Comparison of ENCODE assay signal across 24 mouse cellular contexts in the genomic region with DNA sequence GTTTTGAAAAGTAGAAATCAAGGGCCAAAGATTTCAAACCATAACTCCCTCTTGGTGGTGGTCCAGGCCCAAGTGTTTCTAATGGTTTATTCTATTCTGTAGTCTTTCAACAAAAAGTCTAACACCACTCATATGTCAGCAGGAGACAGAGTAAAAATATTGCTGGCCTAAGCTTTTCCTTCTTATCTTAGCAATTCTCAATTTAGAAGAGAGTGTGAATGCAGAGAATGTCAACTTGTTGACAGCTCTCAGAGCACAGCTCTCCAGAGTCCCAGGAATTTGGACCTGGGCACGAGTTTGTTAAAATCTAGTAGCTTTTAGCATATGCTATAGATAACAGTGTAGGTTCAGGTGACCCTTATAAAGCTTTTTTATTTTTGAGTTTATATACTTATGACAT.
DNase-seq lines count a peak whose midpoint lies in the region; ATAC-seq and TF ChIP-seq lines count a peak whose summit lies in the region.
"Had no signal": no experiment of that assay in that cellular context is flagged by ENCODE, and none has a peak within 500 bp of the region (broad histone marks: within the 10 kb centered on the region; RNA-seq: fewer than 3 reads in every experiment).

No protein-coding gene starts in this region.

- no peaks in the 10 kb centered on the region for H3K9me3 ChIP-seq in lung, embryonic 14.5 days (ENCODE audit: low read depth, low read length)
- no peaks in the 10 kb centered on the region for H3K9me3 ChIP-seq in heart, embryonic 16.5 days (replicated peaks; ENCODE audit: control insufficient read depth, low read length)
- H3K9me3 ChIP-seq: embryonic facial prominence, embryonic 15.5 days; forebrain, embryonic 10.5 days; hindbrain, embryonic 10.5 days; intestine, embryonic 15.5 days had no signal

- no peak overlapping the region for H3K9ac ChIP-seq in lung, embryonic 14.5 days
- H3K9ac ChIP-seq in heart, embryonic 16.5 days (ENCODE audit: low read length) = no peak overlapping the region
- H3K9ac ChIP-seq: embryonic facial prominence, embryonic 15.5 days; hindbrain, embryonic 14.5 days; intestine, embryonic 15.5 days had no signal

- H3K4me3 ChIP-seq in lung, embryonic 14.5 days (ENCODE audit: low read depth, low read length) = no peak overlapping the region
- no peak overlapping the region for H3K4me3 ChIP-seq in heart, embryonic 16.5 days (ENCODE audit: low read length)
- H3K4me3 ChIP-seq: embryonic facial prominence, embryonic 15.5 days; erythroblast, embryonic 14.5 days; forebrain, embryonic 10.5 days; hindbrain, embryonic 10.5 days; intestine, embryonic 15.5 days had no signal

- no peak overlapping the region for H3K27ac ChIP-seq in lung, embryonic 14.5 days (ENCODE audit: low read depth)
- peak overlapping the region; percentile 55 for H3K27ac ChIP-seq in heart, embryonic 16.5 days (ENCODE audit: low read length)
- H3K27ac ChIP-seq: embryonic facial prominence, embryonic 15.5 days; forebrain, embryonic 10.5 days; hindbrain, embryonic 10.5 days; hindbrain, embryonic 14.5 days; intestine, embryonic 15.5 days had no signal

- no peaks in the 10 kb centered on the region for H3K36me3 ChIP-seq in lung, embryonic 14.5 days (ENCODE audit: insufficient read depth)
- no peaks in the 10 kb centered on the region for H3K36me3 ChIP-seq in heart, embryonic 16.5 days (ENCODE audit: control insufficient read depth, insufficient read depth)
- H3K36me3 ChIP-seq: intestine, embryonic 15.5 days had no signal

- 25% methylated on average over 1 of the region's 1 CpGs for whole genome bisulfite sequencing in lung, embryonic 14.5 days
- 24% methylated on average over 1 of the region's 1 CpGs for WGBS in heart, embryonic 16.5 days

- peak; percentile 15 for DNase-seq in heart, adult 8-10 months (ENCODE audit: low spot score)
- no peak for DNase-seq in heart, adult 11 months
- DNase-seq in lung, embryonic 14.5 days = peak; percentile 72
- no peak for DNase-seq in lung, postnatal 25 days (ENCODE audit: low spot score)
- DNase-seq in forelimb bud, embryonic 11.5 days (ENCODE audit: low read depth, low spot score) = peak; percentile 30
- no peak for DNase-seq in cerebellum, postnatal 25 days
- DNase-seq in frontal cortex, postnatal 36 days (ENCODE audit: low spot score in 2 of 2) = no peak
- DNase-seq: adrenal gland, postnatal 14 days; cerebellum, adult 18-20 months; cerebellum, adult 9-11 months; embryo, embryonic 11 days; gastrocnemius, postnatal 10 days; kidney, adult 18-20 months had no signal

- no peak overlapping the region for H3K4me2 ChIP-seq in lung, embryonic 14.5 days
- peak overlapping the region; percentile 29 for H3K4me2 ChIP-seq in heart, embryonic 16.5 days (ENCODE audit: low read depth, low read length)
- H3K4me2 ChIP-seq: embryonic facial prominence, embryonic 15.5 days; hindbrain, embryonic 14.5 days; intestine, embryonic 15.5 days had no signal

- H3K4me1 ChIP-seq in lung, embryonic 14.5 days (ENCODE audit: insufficient read depth) = peaks cover 2% of the 10 kb centered on the region; the same call in 1 of the 2 replicates
- H3K4me1 ChIP-seq in heart, embryonic 16.5 days (ENCODE audit: control insufficient read depth, insufficient read depth, low read length) = peaks cover 25% of the 10 kb centered on the region
- H3K4me1 ChIP-seq: embryonic facial prominence, embryonic 15.5 days; forebrain, embryonic 10.5 days; intestine, embryonic 15.5 days had no signal

- TF ChIP-seq CTCF in lung, embryonic 14.5 days (IDR thresholded peaks at IDR 0.05; ENCODE audit: low read depth) = no peak

- peak; percentile 59 for ATAC-seq in lung, embryonic 14.5 days (ENCODE audit: insufficient read depth)
- ATAC-seq in heart, embryonic 16.5 days (replicated peaks; ENCODE audit: extremely low read depth, insufficient read depth, low FRiP score) = peak; percentile 76
- ATAC-seq: activated CD4-positive, CD25-positive, alpha-beta regulatory T cell, adult 4 months; forebrain, embryonic 14.5 days; intestine, embryonic 15.5 days; Patski had no signal

- H3K27me3 ChIP-seq in lung, embryonic 14.5 days (ENCODE audit: insufficient read depth, low read length) = no peaks in the 10 kb centered on the region
- no peaks in the 10 kb centered on the region for H3K27me3 ChIP-seq in heart, embryonic 16.5 days (ENCODE audit: control insufficient read depth, insufficient read depth, low read length)
- H3K27me3 ChIP-seq: CH12.LX; embryonic facial prominence, embryonic 15.5 days; intestine, embryonic 15.5 days; Patski had no signal

Comparison
In these comparisons a context has a peak if more than half of its experiments do, and no peak if none do; other contexts are left out.
1. DNase-seq: peak in heart, adult 8-10 months (single experiment), lung, embryonic 14.5 days (single experiment) and forelimb bud, embryonic 11.5 days (single experiment); none in heart, adult 11 months (single experiment), lung, postnatal 25 days (single experiment), cerebellum, postnatal 25 days (0 of 2) and frontal cortex, postnatal 36 days (0 of 2).